Mouse (Mus musculus) WW6 (cell line): ENCODE measurements at regions not wholly inside any gene's neighbourhood (a gene's known extent, or its start where the extent isn't known, plus 50 kb on each side); places are given as distances from the start of the nearest gene placed in this dataset.

Source experiments
- DNase-seq: peaks from one replicate; pipeline ENCODE4 v3.0.0-alpha.2; 2013; ENCODE audit warnings: low read depth, low spot score

- no peak for DNase-seq
Observed at GRCm38 (mm10) chr5:43089475-43089874, 143.5 kb upstream of the Cpeb2 start.

GRCm38 (mm10) chr5:43089941-43090340 lies 143.0 kb upstream of the Cpeb2 start:
- no peak for DNase-seq

GRCm38 (mm10) chr5:43093647-43094326 lies 139.2 kb upstream of the Cpeb2 start:
- no peak for DNase-seq

GRCm38 (mm10) chr5:43094329-43094898 lies 138.6 kb upstream of the Cpeb2 start:
- DNase-seq: no peak

GRCm38 (mm10) chr5:43102000-43102459 lies 130.9 kb upstream of the Cpeb2 start:
- no peak for DNase-seq

GRCm38 (mm10) chr5:43102590-43102989 lies 130.4 kb upstream of the Cpeb2 start:
- no peak for DNase-seq

- no peak for DNase-seq
Observed at GRCm38 (mm10) chr5:43103728-43104127, 129.2 kb upstream of the Cpeb2 start.

GRCm38 (mm10) chr5:43105528-43105927 lies 127.4 kb upstream of the Cpeb2 start:
- no peak for DNase-seq

- no peak for DNase-seq
Observed at GRCm38 (mm10) chr5:43107436-43108259, 125.3 kb upstream of the Cpeb2 start.

- no peak for DNase-seq
Observed at GRCm38 (mm10) chr5:43108260-43108589, 124.7 kb upstream of the Cpeb2 start.

GRCm38 (mm10) chr5:43110122-43110521 lies 122.8 kb upstream of the Cpeb2 start:
- DNase-seq: no peak

GRCm38 (mm10) chr5:43111740-43112139 lies 121.2 kb upstream of the Cpeb2 start:
- no peak for DNase-seq

- peak; percentile 9 for DNase-seq
Observed at GRCm38 (mm10) chr5:43113405-43114119, 119.4 kb upstream of the Cpeb2 start.

- DNase-seq: no peak
Observed at GRCm38 (mm10) chr5:43115507-43115906, 117.5 kb upstream of the Cpeb2 start.

GRCm38 (mm10) chr5:43116821-43117220 lies 116.1 kb upstream of the Cpeb2 start:
- no peak for DNase-seq

- no peak for DNase-seq
Observed at GRCm38 (mm10) chr5:43121065-43121464, 111.9 kb upstream of the Cpeb2 start.

- no peak for DNase-seq
Observed at GRCm38 (mm10) chr5:43124301-43124700, 108.7 kb upstream of the Cpeb2 start.

GRCm38 (mm10) chr5:43125774-43126536 lies 107.0 kb upstream of the Cpeb2 start:
- no peak for DNase-seq

GRCm38 (mm10) chr5:43130377-43130776 lies 102.6 kb upstream of the Cpeb2 start:
- no peak for DNase-seq

GRCm38 (mm10) chr5:43130901-43131557 lies 101.9 kb upstream of the Cpeb2 start:
- DNase-seq: no peak

- DNase-seq: no peak
Observed at GRCm38 (mm10) chr5:43133672-43134071, 99.3 kb upstream of the Cpeb2 start.
